Mouse (Mus musculus): Measurements from ENCODE around the gene Gcnt4.

Gcnt4 gene

DNA sequence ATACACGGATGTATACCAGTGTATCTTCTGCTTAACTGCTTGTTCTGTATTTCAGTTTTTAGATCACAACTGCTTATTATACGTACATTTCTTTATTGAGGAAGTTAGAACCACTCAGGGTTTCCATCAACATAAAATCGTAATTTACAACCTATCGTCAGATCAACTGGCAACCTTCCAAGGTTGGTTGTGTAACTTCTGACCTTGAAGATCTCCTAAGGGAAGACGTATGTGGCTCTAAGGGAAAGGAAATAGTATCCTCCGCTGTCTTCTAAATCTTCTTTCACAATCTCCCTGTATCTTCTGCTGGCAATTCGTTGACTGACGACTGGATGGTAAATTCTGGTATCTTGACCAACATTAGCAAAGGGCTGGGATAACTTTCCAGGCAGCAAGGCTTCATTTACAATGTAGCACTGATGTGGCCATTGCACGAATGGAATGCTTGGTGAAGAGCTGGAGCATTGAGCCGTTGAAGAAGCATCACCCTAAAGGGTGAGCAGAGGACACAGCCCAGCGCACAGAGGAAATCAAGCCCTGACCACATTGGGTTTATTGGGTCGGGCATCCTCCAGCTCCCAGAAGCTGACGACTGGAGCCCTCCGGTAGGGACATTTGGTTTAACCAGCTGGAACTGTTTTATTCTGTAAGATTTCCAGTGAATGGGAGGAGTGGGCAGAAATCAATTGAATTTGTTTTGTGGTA lies 66.2 kb downstream of the Gcnt4 start:
- no peak for DNase-seq (ENCODE audit: low spot score)

GRCm38 (mm10) chr13:96993291-96993989 lies 69.0 kb downstream of the Gcnt4 start:
- DNase-seq (ENCODE audit: low spot score), result no peak

- no peak for DNase-seq (ENCODE audit: low spot score)
Observed at GRCm38 (mm10) chr13:96995243-96995642, 70.8 kb downstream of the Gcnt4 start.

- no peak for DNase-seq (ENCODE audit: low spot score)
Observed at GRCm38 (mm10) chr13:96997080-96997479, 72.6 kb downstream of the Gcnt4 start.
